Mouse (Mus musculus) intestine, postnatal 0 days (tissue): Measurements from ENCODE around the gene Tuft1. TPM values are rescaled to one million over a fixed set of nuclear protein-coding genes. Genes with fewer than 3 reads are reported as not detected.
"Not testable (repeated sequence)": the region's sequence is repeated elsewhere in the genome, so short reads cannot be mapped to it uniquely, and the experiment has no call there.

Experiments used
- ATAC-seq: fragments of 200-750 bp; cut with Nextera tagmentation; 2 replicates; pipeline ENCODE4 v1.8.0; 2017; ENCODE audit warnings: mild to moderate bottlenecking, moderate TSS enrichment, moderate library complexity
- H3K27ac ChIP-seq: fragments of 300-500 bp; sonication (generic); 2 replicates; pipeline ENCODE4 v1.5.1; 2014; ENCODE audit warnings: mild to moderate bottlenecking, low read depth, low read length, moderate library complexity
- H3K27me3 ChIP-seq: fragments of 300-500 bp; sonication (generic); replicated peaks from 2 replicates; pipeline ENCODE4 v1.6.1; 2014; ENCODE audit warnings: low read length, mixed read lengths; ENCODE audit not compliant: control insufficient read depth, insufficient read depth
- H3K36me3 ChIP-seq: fragments of 300-500 bp; sonication (generic); 2 replicates; pipeline ENCODE4 v1.6.1; 2014; ENCODE audit warnings: mild to moderate bottlenecking, moderate library complexity; ENCODE audit not compliant: control insufficient read depth, insufficient read depth
- H3K4me1 ChIP-seq: fragments of 300-500 bp; sonication (generic); replicated peaks from 2 replicates; pipeline ENCODE4 v1.6.1; 2014; ENCODE audit warnings: antibody characterized with exemption, low read length, mixed read lengths; ENCODE audit not compliant: control insufficient read depth, insufficient read depth
- H3K4me2 ChIP-seq: fragments of 300-500 bp; sonication (generic); replicated peaks from 2 replicates; pipeline ENCODE4 v1.6.1; 2014; ENCODE audit warnings: low read depth, mild to moderate bottlenecking, moderate library complexity
- H3K4me3 ChIP-seq: fragments of 300-500 bp; sonication (generic); 2 replicates; pipeline ENCODE4 v1.5.1; 2014; ENCODE audit warnings: low read depth, low read length
- H3K9ac ChIP-seq: fragments of 300-500 bp; sonication (generic); 2 replicates; pipeline ENCODE4 v1.6.1; 2014; ENCODE audit warnings: mild to moderate bottlenecking, low read depth, low read length
- H3K9me3 ChIP-seq: fragments of 300-500 bp; sonication (generic); 2 replicates; pipeline ENCODE4 v1.6.1; 2016; ENCODE audit warnings: mixed run types; ENCODE audit not compliant: control insufficient read depth
- CTCF ChIP-seq: sonication (generic); IDR thresholded peaks from 2 replicates; pipeline ENCODE4 v1.5.1; 2016; ENCODE audit warnings: low read depth, mild to moderate bottlenecking, control low read depth, antibody characterized with exemption, moderate library complexity
- WGBS: fragments of 180-500 bp; shearing (Covaris S2); extraction: QIAGEN DNeasy Blood & Tissue Kit; methylation state at CpG from one replicate; pipeline ENCODE4 v1.1.7; 2014; 5-methylcytosine and 5-hydroxymethylcytosine counted together
- polyA plus RNA-seq: library from polyadenylated mRNA; unstranded; fragments of >200 nt; fragmentation: Nextera tagmentation; extraction: Ambion mirVana; gene quantifications from 2 replicates; pipeline ENCODE4 v1.2.1, GENCODE M21; 2015

Gene Tuft1
- 10.9 and 12.0 TPM in 2 replicates for polyA plus RNA-seq

DNA sequence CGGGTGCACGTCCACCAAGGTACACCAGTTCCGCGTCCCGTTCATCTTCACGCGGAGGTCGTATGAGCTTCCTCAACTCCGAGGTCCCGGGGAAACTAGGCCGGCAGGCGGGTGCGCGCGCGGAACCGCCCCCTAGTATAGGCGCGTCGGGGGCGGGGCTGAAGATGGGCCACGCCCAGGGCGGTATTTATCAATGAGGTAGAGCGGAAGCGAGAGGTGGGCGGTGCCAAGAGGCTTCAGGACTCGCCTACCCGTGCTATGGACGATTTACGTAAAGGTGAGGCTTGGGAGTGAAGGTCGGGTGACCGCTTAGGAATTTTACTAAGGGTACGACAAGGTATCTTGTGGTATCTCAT, at the start of gene Tuft1:
Tuft1 (minus strand) TSS at position 133 of the 356 bp plus-strand sequence.
- H3K9me3 ChIP-seq, H3K27me3 ChIP-seq, H3K36me3 ChIP-seq, H3K4me1 ChIP-seq: not testable (repeated sequence)
- under 1% methylated on average over 20 of the region's 33 CpGs for WGBS
- Histone ChIP-seq H3K27ac (peak within 1 kb of the TSS; percentile 89), H3K4me2 (peak within 1 kb of the TSS; percentile 72), H3K9ac (peak within 1 kb of the TSS; percentile 45; the same call in 1 of the 2 replicates), H3K4me3 (peak within 1 kb of the TSS; percentile 46)
- peak; percentile 90 for ATAC-seq

DNA sequence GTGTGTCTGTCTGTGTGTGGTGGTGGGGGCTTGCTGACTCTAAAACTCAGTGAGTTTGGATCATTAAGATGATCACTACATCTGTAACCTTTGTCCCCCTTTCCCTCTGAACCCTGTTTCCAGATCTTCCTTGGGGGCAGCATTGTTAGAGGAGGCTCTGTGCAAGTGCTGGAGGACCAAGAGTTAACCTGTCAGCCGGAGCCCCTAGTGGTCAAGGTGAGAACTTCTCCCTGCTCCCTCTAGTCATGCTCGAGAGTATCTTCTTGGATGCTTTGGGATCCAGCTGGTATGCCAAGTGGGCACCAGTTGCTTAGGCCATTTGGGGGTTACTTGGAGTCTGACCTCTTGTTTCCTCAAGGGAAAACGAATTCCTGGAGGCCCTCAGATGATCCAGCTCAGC, 44.7 kb upstream of the Tuft1 start:
- H3K9ac ChIP-seq, H3K27me3 ChIP-seq, H3K4me2 ChIP-seq, ATAC-seq, H3K27ac ChIP-seq, H3K4me1 ChIP-seq, H3K4me3 ChIP-seq, H3K36me3 ChIP-seq, H3K9me3 ChIP-seq: not testable (repeated sequence)
- 17% methylated on average over 3 of the region's 3 CpGs for WGBS
- peak; percentile 69 for TF ChIP-seq CTCF

DNA sequence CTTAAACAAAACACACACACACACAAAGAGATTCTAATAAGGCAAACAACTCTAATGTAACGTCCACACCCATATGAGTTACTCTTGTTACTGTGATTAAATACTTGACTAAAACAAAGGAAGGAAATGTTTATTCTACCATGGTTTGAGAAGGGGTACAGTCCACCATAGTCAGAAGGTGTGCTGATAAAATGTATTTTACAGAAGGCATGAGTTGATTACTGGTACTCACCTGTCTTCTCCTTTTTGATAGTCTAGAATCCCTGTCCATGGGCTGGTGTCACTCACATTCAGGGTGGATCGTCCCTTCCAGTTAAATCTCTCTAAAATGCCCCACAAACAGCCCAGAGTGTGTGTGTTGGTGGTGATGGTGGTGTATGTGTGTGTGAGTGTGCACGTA, 44.2 kb upstream of the Tuft1 start:
- no peak for TF ChIP-seq CTCF
- no peaks in the 10 kb centered on the region for H3K36me3 ChIP-seq
- H3K9ac ChIP-seq, result no peak overlapping the region
- no peak overlapping the region for H3K4me2 ChIP-seq
- H3K9me3 ChIP-seq, result no peaks in the 10 kb centered on the region
- H3K4me3 ChIP-seq, result no peak overlapping the region
- 80% methylated on average over 3 of the region's 3 CpGs for WGBS
- ATAC-seq, result no peak
- H3K4me1 ChIP-seq, result no peaks in the 10 kb centered on the region
- no peaks in the 10 kb centered on the region for H3K27me3 ChIP-seq
- no peak overlapping the region for H3K27ac ChIP-seq

DNA sequence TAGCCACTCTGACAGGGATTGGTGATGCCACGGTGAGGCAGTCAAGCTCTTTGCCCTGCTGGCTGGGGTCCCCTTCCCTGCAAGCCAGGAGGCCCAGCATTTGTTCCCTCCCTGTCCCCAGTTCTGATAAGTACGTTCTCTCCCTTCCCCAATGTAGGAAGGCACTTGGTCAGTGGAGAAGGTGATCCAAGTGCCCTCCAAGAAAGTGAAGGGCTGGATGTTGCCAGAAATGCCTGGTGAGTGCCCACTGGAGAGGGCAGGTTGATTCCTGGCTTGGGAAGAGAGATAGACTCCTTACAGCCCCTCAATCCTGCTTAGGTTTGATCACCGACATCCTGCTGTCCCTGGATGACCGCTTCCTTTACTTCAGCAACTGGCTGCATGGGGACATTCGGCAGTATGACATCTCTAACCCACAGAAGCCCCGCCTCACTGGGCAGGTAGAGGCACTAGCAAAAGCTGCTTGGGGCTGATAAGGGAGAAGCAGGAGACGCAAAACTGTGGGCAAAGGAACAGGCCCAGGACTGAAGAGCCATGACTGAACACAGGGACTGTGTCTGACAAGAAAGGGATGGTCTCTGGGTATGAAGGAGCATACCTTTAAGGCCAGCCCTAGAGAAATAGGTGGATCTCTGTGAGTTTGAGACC, 43.6 kb upstream of the Tuft1 start:
- not testable (repeated sequence) for H3K4me1 ChIP-seq, H3K4me3 ChIP-seq, H3K9me3 ChIP-seq, H3K4me2 ChIP-seq, H3K9ac ChIP-seq, H3K27ac ChIP-seq, H3K27me3 ChIP-seq, H3K36me3 ChIP-seq, ATAC-seq
- 78% methylated on average over 6 of the region's 7 CpGs for WGBS

DNA sequence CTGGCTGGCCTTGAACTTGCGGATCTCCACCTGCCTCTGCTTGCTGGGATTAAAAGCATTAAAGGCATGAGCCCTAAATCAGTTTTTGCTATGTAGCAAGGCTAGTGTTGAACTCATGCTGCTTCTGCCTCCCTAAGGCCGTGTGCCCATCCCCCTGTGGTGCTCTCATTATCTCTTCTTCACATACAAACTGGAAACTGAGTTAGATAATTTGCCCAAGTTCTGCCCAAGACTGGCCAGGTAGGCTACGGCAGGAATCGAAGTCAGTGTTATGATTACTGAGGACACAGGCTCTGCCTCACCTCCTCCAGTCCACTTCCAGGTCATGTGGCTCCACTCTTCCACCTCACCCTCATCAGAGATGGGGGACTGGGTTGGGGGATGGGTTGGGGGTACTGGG, 37.6 kb upstream of the Tuft1 start:
- not testable (repeated sequence) for ATAC-seq, H3K4me3 ChIP-seq
- 89% methylated on average over 4 of the region's 4 CpGs for WGBS

DNA sequence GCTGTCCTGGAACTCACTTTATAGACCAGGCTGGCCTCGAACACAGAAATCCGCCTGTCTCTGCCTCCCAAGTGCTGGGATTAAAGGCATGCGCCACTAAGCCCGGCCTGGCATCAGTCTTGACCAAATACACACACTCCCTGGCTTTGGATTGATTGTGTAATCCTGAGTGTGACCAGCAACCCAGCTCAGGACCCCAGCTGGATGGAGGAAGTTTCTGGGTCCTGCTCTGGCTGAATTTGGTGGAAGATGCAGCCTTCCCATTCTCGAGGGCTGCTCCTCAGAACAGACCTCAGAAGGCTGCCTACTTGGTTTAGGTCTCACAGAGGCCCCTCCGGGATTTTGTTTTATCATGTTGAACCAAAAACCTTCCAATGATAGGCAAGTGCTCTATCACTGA, 36.9 kb upstream of the Tuft1 start:
- not testable (repeated sequence) for H3K36me3 ChIP-seq, H3K9ac ChIP-seq, ATAC-seq, H3K4me3 ChIP-seq, H3K4me2 ChIP-seq, H3K27ac ChIP-seq, H3K4me1 ChIP-seq, H3K27me3 ChIP-seq, H3K9me3 ChIP-seq
- 87% methylated on average over 6 of the region's 6 CpGs for WGBS

More for the DNA sequence above, 37.6 kb upstream of the Tuft1 start:
- not testable (repeated sequence) for H3K27me3 ChIP-seq, H3K4me2 ChIP-seq, H3K9me3 ChIP-seq, H3K9ac ChIP-seq, H3K27ac ChIP-seq, H3K4me1 ChIP-seq, H3K36me3 ChIP-seq

DNA sequence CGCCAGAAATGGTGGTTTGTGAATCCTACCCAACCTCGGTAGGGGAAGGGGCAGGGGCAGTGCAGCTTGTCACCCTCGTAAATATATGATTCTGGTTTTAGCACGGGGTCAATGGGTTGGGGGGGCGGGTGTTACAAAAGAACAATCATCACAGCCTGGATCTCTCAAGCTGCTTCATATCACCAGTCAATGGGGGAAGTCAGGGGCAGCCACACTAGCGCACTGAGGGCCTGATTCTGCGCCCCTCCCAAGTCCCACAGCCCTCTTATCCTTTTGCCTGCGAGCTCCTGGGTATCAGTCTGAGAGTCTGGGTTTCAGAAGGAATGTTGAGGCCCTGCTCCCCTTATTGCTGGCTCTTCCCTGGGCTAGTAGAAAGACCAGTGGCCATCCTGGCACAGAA, 35.2 kb upstream of the Tuft1 start:
- H3K9ac ChIP-seq, H3K27me3 ChIP-seq, H3K27ac ChIP-seq, H3K4me1 ChIP-seq, H3K4me3 ChIP-seq, H3K36me3 ChIP-seq, H3K9me3 ChIP-seq, ATAC-seq: not testable (repeated sequence)
- 43% methylated on average over 5 of the region's 8 CpGs for WGBS
- H3K4me2 ChIP-seq, result peak overlapping the region; percentile 43; the same call in 1 of the 2 replicates
